Mouse (Mus musculus): ENCODE results near the gene Nox1.

Gene Nox1

DNA sequence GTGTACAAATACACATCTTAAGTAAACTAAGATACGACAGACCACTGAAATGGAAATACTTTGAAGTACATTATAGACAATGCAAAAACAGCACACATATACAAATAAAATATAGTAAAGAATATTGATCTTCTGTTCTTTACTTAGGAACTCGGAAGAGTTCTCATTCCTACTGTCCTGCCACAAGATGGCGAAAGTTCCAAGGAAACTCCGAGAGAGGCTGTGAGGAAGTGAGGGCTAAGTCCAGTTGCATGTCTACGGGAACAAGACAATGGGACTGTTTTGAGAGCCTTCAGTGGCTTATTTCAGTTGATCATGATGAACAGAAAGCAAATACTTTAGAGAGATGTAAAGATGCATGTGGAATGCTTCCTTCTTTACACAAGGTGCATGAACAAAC is 89.5 kb downstream of the Nox1 start:
- intact Hi-C loops (cut with DNase I) = no loop called here

DNA sequence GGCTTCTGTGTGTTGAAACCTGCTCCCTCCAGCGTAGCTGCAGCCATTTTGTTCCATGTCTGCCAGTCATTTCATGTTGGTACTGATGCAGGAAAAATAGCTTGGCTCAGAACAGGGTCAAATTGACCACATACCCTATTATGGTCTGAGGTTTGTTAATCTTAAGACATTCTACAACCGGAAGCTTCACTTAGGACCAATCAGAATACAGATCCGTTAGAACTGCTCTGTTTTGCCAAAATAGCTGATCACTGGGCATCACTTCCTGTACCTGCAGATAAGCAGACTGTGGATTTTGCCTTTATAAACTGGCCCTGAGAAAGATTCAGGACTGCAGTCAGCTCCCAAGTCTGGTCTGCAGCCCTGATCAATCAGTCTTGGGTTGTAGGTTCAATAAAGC is 93.2 kb downstream of the Nox1 start:
- intact Hi-C loops (cut with DNase I) = no loop called here

DNA sequence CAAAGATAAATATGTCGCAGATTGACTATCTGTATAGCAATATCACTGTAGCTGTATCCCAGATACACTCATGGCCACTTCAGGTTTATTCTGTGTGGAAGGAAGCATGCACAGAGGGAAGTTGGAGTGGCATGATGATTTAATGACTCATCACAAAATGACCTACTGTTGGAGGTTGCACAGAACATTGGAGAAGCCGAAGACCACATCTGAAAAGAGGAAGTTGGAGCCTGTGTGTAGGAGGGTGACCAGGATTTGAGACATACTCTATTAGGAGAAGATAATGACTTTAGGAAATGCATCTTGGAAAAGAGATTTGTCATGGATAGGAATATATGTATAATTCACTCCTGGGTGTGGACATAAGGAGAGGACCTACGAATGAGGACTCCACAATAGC is 105.3 kb downstream of the Nox1 start:
- intact Hi-C loops (cut with DNase I) = no loop called here

DNA sequence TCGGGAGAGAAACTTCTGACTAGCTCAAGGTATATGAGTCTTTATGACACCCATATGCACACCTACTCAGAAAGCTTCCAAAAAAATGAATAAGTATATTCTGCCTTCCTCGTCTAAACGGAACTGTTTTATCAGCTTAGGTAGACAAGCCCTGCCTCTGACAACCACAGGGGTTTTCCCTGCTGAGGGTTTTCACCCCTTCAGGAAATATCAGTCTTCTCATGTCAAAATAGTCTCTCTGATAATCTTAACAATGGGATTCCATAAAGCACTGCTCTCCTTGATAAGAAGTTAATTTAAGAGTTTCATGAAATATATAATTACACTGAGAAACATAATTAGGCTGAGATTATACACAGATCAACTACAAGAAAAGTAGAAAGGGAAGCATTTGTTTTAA is 110.0 kb downstream of the Nox1 start:
- intact Hi-C loops (cut with DNase I) = no loop called here

DNA sequence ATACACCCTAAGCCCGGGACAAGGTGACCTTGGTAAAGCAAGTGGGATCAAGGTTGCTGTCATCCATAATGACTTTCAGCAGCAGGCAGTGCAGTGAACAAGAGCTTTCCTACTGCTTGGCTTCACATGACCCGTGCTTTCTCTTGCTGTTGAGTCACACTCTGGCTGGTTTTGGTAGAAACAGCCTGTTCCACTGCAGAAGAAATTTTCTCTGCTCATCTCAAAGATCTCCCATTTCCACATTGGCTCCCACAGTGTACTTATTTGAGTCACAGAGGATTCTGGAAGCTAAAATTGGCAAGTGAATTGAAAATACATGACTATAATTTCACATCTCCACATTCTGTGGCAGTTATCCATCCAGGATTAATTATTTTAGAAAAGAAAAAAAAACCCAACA is 119.1 kb downstream of the Nox1 start:
- intact Hi-C loops (cut with DNase I) = no loop called here

DNA sequence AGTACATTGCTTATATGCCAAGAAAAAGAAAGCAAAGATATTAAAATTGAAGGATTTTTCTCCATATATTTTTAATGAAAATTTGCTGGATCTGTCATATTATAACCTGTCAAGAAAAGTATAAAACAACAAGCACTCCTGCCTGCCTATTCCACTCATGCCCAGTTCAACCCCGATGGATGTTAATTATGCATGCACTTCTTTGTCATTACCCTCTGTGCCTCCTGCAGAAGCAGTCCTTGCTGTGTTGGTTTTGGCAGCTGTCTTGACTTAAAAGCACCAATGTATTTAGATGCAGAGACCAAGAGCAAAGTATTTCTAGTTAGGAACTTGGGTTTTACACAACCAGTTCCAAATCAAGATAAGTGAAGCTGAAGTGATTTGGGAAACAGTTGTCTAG is 136.3 kb downstream of the Nox1 start:
- intact Hi-C loops (cut with DNase I) = no loop called here

DNA sequence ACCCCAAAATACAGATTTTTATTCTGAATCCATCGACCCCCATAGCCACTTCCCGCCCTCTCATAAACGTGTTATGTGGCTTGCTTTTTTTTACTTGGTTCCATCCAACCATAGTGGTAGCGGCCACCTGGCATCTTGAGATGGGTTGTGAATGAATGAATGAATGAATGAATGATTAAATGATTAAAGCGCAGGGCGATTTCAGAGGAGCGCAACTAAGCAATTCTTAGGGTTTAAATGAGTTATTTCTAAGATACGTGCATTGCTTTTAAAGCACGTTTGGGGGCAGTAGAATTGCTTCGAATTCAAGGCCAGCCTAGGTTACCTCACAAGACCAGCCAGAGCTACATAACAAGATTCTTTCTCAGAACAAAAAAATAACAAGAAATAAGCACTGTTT is 162.0 kb downstream of the Nox1 start:
- intact Hi-C loops (cut with DNase I) = no loop called here

DNA sequence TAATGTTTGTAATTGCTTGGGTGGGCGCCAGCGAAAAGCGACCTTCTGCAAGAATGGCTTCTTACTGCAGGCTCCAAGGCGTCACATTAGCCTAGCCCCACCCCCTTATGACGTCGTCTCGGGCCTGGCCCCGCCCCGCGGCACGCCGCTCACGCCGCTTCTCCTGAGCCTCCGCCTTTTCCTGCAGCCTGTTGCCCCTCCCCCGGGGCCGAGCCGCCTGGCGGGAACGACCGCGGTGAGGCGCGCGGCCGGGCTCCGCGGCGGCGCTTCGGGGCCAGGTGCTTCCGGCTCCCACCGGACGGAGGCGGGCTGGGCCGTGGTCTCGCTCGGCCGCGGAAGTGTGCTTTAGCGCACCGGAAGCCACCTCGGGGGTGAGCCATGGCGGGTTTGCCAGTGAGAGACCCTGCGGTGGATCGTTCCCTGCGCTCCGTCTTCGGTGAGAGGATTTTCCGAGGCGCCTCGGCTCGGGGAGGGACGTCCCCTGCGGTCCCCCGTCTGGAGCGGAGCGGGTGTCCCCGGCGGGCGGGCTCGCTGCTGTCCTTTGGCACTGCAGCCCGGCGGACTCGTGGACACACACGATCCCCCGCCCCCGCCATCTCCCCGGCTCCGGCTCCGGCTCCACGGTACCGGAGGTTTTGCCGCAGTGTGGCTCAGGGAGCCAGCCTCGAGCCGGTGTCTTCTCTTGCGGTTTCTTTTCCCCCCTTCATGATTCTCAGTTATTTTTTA is 162.6 kb downstream of the Nox1 start, which contains the start of gene Cstf2:
Cstf2 (plus strand) TSS at position 201 of the 726 bp plus-strand sequence.
- intact Hi-C loops (cut with DNase I) = no loop called here

DNA sequence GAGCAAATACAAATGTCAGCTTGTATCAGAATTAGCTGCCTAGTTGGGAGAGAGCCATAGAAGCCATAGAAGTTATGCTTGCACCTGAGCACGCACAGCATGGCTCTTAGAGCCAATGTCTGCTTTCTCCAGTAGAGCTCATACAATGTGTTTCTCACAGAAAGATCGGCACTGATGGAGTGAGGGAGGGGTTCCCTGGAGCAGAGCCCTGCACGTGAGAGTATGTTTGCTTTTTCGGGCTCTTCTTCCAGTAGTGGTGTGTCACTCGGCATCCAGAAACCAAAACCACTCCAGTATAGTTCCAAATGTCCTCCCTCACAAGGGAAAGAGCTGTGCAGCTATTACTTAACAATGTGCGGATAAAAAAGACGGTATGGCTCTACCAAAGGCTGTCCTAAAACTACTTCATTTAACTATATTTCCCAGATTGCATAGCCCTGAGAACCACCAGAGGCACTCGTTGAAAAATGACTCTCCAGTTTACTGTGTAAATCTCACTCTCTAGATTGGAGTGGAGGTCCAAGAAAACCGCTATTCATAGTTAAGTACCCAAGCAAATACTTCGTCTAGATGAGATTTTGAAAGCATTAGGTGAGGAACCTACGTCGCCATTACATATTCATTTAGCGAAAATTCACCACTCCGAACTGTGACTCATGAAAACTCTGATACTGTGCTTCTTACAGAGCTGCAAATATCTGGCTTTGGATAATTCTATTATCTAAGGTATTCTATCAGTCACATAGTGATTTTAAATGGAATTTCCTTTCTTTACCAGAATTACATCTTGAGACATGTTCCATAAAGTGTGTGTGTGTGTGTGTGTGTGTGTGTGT is 163.5 kb downstream of the Nox1 start:
- intact Hi-C loops (cut with DNase I) = no loop called here

DNA sequence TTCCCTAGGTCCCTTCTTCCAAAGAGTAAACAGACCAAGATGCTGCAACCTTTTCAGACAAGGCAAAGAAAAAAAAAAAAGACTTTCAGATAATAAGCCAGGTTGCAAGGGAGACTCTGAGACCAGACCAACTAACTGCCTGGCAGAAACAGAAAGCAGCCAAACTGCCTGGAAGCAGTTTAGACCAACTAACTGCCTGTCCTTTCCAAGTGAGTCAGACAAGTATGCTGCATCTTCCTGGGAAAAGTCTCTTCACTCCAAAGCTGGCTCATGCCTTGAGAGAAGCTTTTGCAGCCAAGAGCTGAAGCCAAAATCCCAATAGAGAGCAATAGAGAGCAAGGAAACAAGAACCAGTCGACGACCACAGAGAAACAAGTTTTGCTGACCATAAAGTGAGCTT is 164.9 kb downstream of the Nox1 start:
- intact Hi-C loops (cut with DNase I) = no loop called here

DNA sequence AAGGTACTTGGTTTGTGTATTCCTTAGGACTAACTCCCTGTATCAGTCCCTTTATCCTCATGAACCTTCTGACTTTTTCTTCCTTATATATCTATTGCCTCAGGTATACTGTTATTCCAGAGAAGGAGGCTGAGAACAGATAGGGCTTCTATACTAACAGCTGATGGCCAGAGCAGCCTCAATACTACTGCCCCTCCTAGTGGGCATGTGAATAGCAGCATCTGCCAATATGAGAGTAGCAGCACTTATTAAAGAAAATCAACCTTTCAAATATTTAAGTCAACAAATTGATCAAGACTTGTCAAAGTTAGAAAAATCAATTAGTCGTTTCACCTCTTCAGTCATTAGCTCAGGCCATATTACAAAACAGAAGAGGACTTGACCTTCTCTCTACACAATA is 172.8 kb downstream of the Nox1 start:
- intact Hi-C loops (cut with DNase I) = no loop called here

Small RNA genes within 50 kb of the gene (microRNA-seq; reads per million reads assigned to microRNA genes)
- 0 to 0.25 reads per million in 2 experiments for gene Mir3112
